In the genomic region with DNA sequence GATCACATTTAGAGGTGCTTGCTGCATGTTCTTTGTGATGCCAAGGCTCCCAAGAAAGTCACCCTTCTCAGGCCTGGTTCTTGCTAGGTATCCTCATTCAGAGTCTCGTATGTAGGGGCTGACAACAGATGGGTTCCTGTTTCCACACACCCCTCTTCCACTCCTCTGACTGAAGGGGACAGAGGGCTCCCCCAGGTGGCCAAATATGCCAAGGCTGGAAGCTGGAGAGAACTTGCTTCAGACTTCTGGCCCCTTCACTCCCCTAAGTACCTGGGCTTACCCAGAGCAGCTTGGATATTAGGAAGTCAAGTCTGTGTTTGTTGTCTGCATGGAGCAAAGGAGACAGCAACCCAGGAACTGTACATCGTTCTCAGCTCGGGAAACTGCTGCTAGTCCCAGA, we compare ENCODE assay signal across 8 mouse cellular contexts. TPM values are rescaled to one million over a fixed set of nuclear protein-coding genes. Genes with fewer than 3 reads are reported as not detected.
A peak's percentile ranks its signal among the peaks of the same experiment; 100 is the strongest.
DNase-seq lines count a peak whose midpoint lies in the region; ATAC-seq and TF ChIP-seq lines count a peak whose summit lies in the region.

No protein-coding gene starts in this region.

- no peak for ATAC-seq in forebrain, embryonic 16.5 days
- no peak for ATAC-seq in kidney, embryonic 14.5 days (ENCODE audit: low FRiP score, low TSS enrichment)
- ATAC-seq in stomach, postnatal 0 days (ENCODE audit: low FRiP score, low TSS enrichment): no peak

- TF ChIP-seq EP300 in stomach, postnatal 0 days (optimal IDR thresholded peaks at IDR 0.05): no peak

- 48% methylated on average over 3 of the region's 3 CpGs for WGBS in forebrain, embryonic 16.5 days
- WGBS in kidney, embryonic 14.5 days: 40% methylated on average over 3 of the region's 3 CpGs
- 31% methylated on average over 3 of the region's 3 CpGs for WGBS in stomach, postnatal 0 days

- no peak overlapping the region for H3K4me3 ChIP-seq in forebrain, embryonic 16.5 days (replicated peaks; ENCODE audit: low read length)
- H3K4me3 ChIP-seq in kidney, embryonic 14.5 days (ENCODE audit: low read length): no peak overlapping the region
- H3K4me3 ChIP-seq in stomach, postnatal 0 days (ENCODE audit: low read depth, low read length): no peak overlapping the region

- H3K4me1 ChIP-seq in forebrain, embryonic 16.5 days (replicated peaks; ENCODE audit: control insufficient read depth, insufficient read depth, low read length): peaks cover 39% of the 10 kb centered on the region
- peaks cover 51% of the 10 kb centered on the region for H3K4me1 ChIP-seq in kidney, embryonic 14.5 days (ENCODE audit: control insufficient read depth, insufficient read depth, low read length)
- H3K4me1 ChIP-seq in stomach, postnatal 0 days (replicated peaks; ENCODE audit: control insufficient read depth, insufficient read depth): peaks cover 22% of the 10 kb centered on the region

- peak; percentile 65 for DNase-seq in cerebellum, adult 18-20 months
- DNase-seq in cerebellum, adult 11-12 months: no peak
- DNase-seq in urinary bladder, postnatal 14 days (ENCODE audit: low spot score): peak; percentile 77
- DNase-seq in urinary bladder, adult 2 months (ENCODE audit: low spot score): no peak
- peak; percentile 83 to 88 for DNase-seq in lung, postnatal 4 days
- DNase-seq in stomach, postnatal 0 days (ENCODE audit: low spot score): peak; percentile 74

- H3K9me3 ChIP-seq in forebrain, embryonic 16.5 days (ENCODE audit: control insufficient read depth, low read length): no peaks in the 10 kb centered on the region
- H3K9me3 ChIP-seq in kidney, embryonic 14.5 days (ENCODE audit: control insufficient read depth, low read length): no peaks in the 10 kb centered on the region
- no peaks in the 10 kb centered on the region for H3K9me3 ChIP-seq in stomach, postnatal 0 days (ENCODE audit: control insufficient read depth, low read length)

- H3K9ac ChIP-seq in forebrain, embryonic 16.5 days (replicated peaks; ENCODE audit: low read depth, low read length): no peak overlapping the region
- H3K9ac ChIP-seq in kidney, embryonic 14.5 days (ENCODE audit: low read depth, low read length): no peak overlapping the region
- no peak overlapping the region for H3K9ac ChIP-seq in stomach, postnatal 0 days (ENCODE audit: low read length)

- no peaks in the 10 kb centered on the region for H3K27me3 ChIP-seq in forebrain, embryonic 16.5 days (replicated peaks; ENCODE audit: control insufficient read depth, insufficient read depth, low read length)
- no peaks in the 10 kb centered on the region for H3K27me3 ChIP-seq in kidney, embryonic 14.5 days (ENCODE audit: control insufficient read depth, insufficient read depth, low read length)
- no peaks in the 10 kb centered on the region for H3K27me3 ChIP-seq in stomach, postnatal 0 days (ENCODE audit: control insufficient read depth, insufficient read depth, low read length)

- 0 out of 2 replicates have a peak overlapping the region, but pooled peaks have one; percentile 11 for H3K27ac ChIP-seq in forebrain, embryonic 16.5 days (ENCODE audit: low read length)
- H3K27ac ChIP-seq in kidney, embryonic 14.5 days (ENCODE audit: low read depth, low read length): 0 out of 2 replicates have a peak overlapping the region, but pooled peaks have one; percentile 42
- H3K27ac ChIP-seq in stomach, postnatal 0 days (replicated peaks): no peak overlapping the region

- no peak overlapping the region for H3K4me2 ChIP-seq in forebrain, embryonic 16.5 days (ENCODE audit: low read length)
- H3K4me2 ChIP-seq in kidney, embryonic 14.5 days (replicated peaks; ENCODE audit: low read depth, low read length): no peak overlapping the region
- no peak overlapping the region for H3K4me2 ChIP-seq in stomach, postnatal 0 days (replicated peaks; ENCODE audit: low read depth)

- H3K36me3 ChIP-seq in forebrain, embryonic 16.5 days (ENCODE audit: control insufficient read depth, insufficient read depth): no peaks in the 10 kb centered on the region
- H3K36me3 ChIP-seq in kidney, embryonic 14.5 days (ENCODE audit: control insufficient read depth, insufficient read depth, low read length): no peaks in the 10 kb centered on the region
- no peaks in the 10 kb centered on the region for H3K36me3 ChIP-seq in stomach, postnatal 0 days (ENCODE audit: control insufficient read depth, insufficient read depth, low read length)

- peak; percentile 89 for TF ChIP-seq CTCF in stomach, postnatal 0 days (IDR thresholded peaks at IDR 0.05; ENCODE audit: low read depth)

RNA-seq across cellular contexts. Expression of gene Ptma, which starts 26.6 kb away (rescaled TPM):
- 836 and 1,054 TPM in 2 replicates for polyA plus RNA-seq in urinary bladder, adult 2 months (2012; rRNA removed)
- polyA plus RNA-seq in forebrain, embryonic 16.5 days (2015; fragmentation: Nextera tagmentation; extraction: Ambion mirVana): 1,987 and 2,275 TPM in 2 replicates
- 3,750 and 4,450 TPM in 2 replicates for polyA plus RNA-seq in kidney, embryonic 14.5 days (2014; fragmentation: Nextera tagmentation; extraction: Ambion mirVana)
- 1,436 and 1,585 TPM in 2 replicates for polyA plus RNA-seq in stomach, postnatal 0 days (2015; fragmentation: Nextera tagmentation; extraction: Ambion mirVana)

Comparison
In these comparisons a context has a peak if more than half of its experiments do, and no peak if none do; other contexts are left out.
1. DNase-seq: peak in cerebellum, adult 18-20 months (2 of 2), urinary bladder, postnatal 14 days (single experiment), lung, postnatal 4 days (2 of 2) and stomach, postnatal 0 days (single experiment); none in cerebellum, adult 11-12 months (single experiment) and urinary bladder, adult 2 months (single experiment).